Mouse (Mus musculus): ENCODE measurements around the gene Zdhhc20.

- TF ChIP-seq CTCF (IDR thresholded peaks at IDR 0.05; ENCODE audit: extremely low read depth, insufficient read depth, insufficient read length, insufficient replicate concordance) (no peak), POLR2A (IDR thresholded peaks at IDR 0.05; ENCODE audit: low read depth, low read length) (no peak)
Measured at GRCm38 (mm10) chr14:57865256-57865655, 24.8 kb downstream of the Zdhhc20 start.
